Mouse (Mus musculus) embryonic facial prominence, embryonic 11.5 days (tissue): ENCODE measurements around the gene Gpr107. TPM values are rescaled to one million over a fixed set of nuclear protein-coding genes. Genes with fewer than 3 reads are reported as not detected.

Experiments
- ATAC-seq: fragments of 200-750 bp; cut with Nextera tagmentation; replicated peaks from 2 replicates; pipeline ENCODE4 v1.8.0; 2017; ENCODE audit warnings: low read depth; ENCODE audit not compliant: insufficient number of reproducible peaks, low FRiP score, low TSS enrichment
- DNase-seq: peaks from one replicate; pipeline ENCODE4 v3.0.0-alpha.2; 2015; ENCODE audit warnings: low spot score
- H3K27ac ChIP-seq: fragments of 300-500 bp; sonication (generic); replicated peaks from 2 replicates; pipeline ENCODE4 v1.5.1; 2014; ENCODE audit warnings: mild to moderate bottlenecking, low read depth, low read length, control low read depth
- H3K27me3 ChIP-seq: fragments of 300-500 bp; sonication (generic); 2 replicates; pipeline ENCODE4 v1.6.1; 2014; ENCODE audit warnings: mild to moderate bottlenecking, low read length, moderate library complexity, mixed read lengths; ENCODE audit not compliant: control insufficient read depth, insufficient read depth
- H3K36me3 ChIP-seq: fragments of 300-500 bp; sonication (generic); replicated peaks from 2 replicates; pipeline ENCODE4 v1.6.1; 2014; ENCODE audit warnings: low read depth, mild to moderate bottlenecking, low read length, moderate library complexity, mixed read lengths; ENCODE audit not compliant: control insufficient read depth, insufficient read depth
- H3K4me1 ChIP-seq: fragments of 300-500 bp; sonication (generic); 2 replicates; pipeline ENCODE4 v1.6.1; 2014; ENCODE audit warnings: low read length, mixed read lengths; ENCODE audit not compliant: control insufficient read depth, insufficient read depth
- H3K4me2 ChIP-seq: fragments of 300-500 bp; sonication (generic); 2 replicates; pipeline ENCODE4 v1.6.1; 2014; ENCODE audit warnings: low read depth, mild to moderate bottlenecking, control low read depth, low read length, moderate library complexity
- H3K4me3 ChIP-seq: fragments of 300-500 bp; sonication (generic); 2 replicates; pipeline ENCODE4 v1.5.1; 2014; ENCODE audit warnings: low read depth, low read length, control low read depth
- H3K9ac ChIP-seq: fragments of 300-500 bp; sonication (generic); replicated peaks from 2 replicates; pipeline ENCODE4 v1.6.1; 2014; ENCODE audit warnings: mild to moderate bottlenecking, control low read depth, low read length
- H3K9me3 ChIP-seq: fragments of 300-500 bp; sonication (generic); replicated peaks from 2 replicates; pipeline ENCODE4 v1.6.1; 2016; ENCODE audit warnings: mild to moderate bottlenecking, low read length, inconsistent platforms, mixed read lengths; ENCODE audit not compliant: control insufficient read depth
- WGBS: fragments of 180-500 bp; shearing (Covaris S2); extraction: QIAGEN DNeasy Blood & Tissue Kit; methylation state at CpG from one replicate; pipeline ENCODE4 v1.1.7; 2014; 5-methylcytosine and 5-hydroxymethylcytosine counted together
- polyA plus RNA-seq: library from polyadenylated mRNA; unstranded; fragments of >200 nt; fragmentation: Nextera tagmentation; extraction: Ambion mirVana; gene quantifications from 2 replicates; pipeline ENCODE4 v1.2.1, GENCODE M21; 2014

Gene Gpr107
- polyA plus RNA-seq, 1 experiment from 2014 or later: 23.1 TPM

DNA sequence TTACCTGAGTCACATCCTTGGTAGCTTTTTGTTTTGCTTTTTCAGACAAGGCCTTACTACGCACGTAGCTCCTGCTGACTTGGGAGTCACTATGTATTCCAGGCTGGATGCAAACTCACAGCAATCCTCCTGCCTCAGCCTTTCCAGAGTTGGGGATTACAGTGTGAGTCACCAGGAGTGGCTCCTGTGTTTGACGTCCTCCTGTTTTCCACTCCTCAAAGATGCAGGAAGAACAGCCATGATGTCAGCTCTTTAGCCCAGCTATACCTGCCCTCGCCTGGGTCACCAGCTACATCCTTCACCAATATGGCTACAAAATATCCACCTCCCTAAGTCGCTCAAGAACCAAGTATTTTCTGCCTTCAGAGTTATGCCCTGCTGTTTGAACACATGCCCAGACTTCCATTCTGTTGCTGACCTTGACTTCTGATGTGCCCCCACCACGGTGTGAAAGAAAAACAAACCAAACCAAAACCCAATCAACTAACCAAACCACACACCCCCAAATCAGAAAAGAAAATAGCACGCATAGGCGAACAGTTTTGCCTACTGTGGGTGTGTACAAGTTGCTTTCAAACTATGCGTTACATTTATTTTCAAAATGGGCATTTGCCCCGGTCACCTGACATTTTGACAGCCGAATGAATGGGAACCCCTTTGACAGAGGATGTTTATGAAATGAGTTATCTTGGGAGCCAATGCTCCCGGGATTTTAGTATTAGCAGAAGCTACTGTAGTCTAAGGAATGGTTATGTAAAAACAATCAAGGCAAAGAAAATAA lies 11.9 kb upstream of the Gpr107 start:
- WGBS: 83% methylated on average over 12 of the region's 12 CpGs
- DNase-seq: no peak
- Histone ChIP-seq H3K9ac (no peak overlapping the region), H3K27me3 (no peaks in the 10 kb centered on the region), H3K4me1 (no peaks in the 10 kb centered on the region; the same call in 1 of the 2 replicates), H3K9me3 (no peaks in the 10 kb centered on the region), H3K27ac (no peak overlapping the region), H3K4me3 (no peak overlapping the region), H3K36me3 (no peaks in the 10 kb centered on the region), H3K4me2 (peak overlapping the region; percentile 97; the same call in 1 of the 2 replicates)
- ATAC-seq: no peak

DNA sequence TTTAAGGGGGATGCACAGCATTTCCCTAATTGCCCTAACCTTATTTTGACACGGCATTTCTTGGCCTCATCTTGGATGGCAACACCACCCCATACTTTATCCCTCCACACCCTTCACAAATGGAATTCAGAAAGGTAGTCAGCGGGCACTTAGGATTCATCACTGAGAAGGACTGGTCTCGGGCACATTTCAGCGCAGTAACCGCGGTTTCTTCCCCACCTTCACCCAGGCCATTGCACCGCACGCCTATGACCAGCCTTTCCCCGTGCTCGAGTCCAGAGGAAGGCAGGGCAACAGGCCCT lies 11.4 kb upstream of the Gpr107 start:
- peak overlapping the region; percentile 88 for H3K9ac ChIP-seq
- H3K9me3 ChIP-seq: no peaks in the 10 kb centered on the region
- WGBS: 9% methylated on average over 10 of the region's 10 CpGs
- H3K4me1 ChIP-seq: no peaks in the 10 kb centered on the region; the same call in 1 of the 2 replicates
- H3K27me3 ChIP-seq: no peaks in the 10 kb centered on the region
- no peak for DNase-seq
- no peaks in the 10 kb centered on the region for H3K36me3 ChIP-seq
- no peak for ATAC-seq
- no peak overlapping the region for H3K27ac ChIP-seq
- H3K4me3 ChIP-seq: peak overlapping the region; percentile 89
- H3K4me2 ChIP-seq: peak overlapping the region; percentile 97

DNA sequence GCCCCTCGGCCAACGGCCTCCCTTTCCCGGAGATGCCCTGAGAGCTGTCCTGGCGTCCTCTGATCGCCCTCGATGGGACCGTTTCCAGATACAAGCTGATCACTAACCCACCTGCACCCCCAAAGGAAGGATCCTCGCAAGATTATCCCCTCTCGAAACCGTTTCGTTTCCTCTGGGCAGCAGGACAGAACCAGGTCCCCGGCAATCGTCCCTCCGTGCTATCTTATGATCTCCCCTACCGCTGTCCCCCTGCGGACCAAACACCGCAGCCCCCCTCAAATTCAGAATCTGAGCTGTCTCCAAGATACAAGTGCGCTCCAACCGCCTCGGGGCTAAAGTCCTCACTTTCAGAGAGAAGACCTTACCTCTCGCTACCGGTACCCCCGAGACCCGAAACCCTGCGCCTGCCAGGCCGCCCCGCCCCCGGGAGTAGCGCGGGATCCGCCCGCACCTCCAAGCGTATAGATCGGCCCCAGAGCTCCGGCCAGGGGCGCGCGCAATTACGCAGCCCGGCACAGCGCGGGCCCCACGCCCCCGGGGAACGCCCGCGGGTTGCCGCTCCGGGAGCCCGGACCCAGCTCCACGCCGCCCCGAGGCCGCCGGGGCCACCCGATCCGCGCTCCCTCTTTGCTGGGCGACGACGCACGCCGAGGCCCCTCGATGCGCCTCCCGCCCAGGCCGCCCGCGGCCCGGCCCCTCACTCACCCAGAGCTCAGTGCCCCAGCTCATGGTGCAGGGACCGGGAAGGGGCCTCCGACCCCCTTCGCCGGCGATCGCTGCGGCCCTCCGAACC lies 10.8 kb upstream of the Gpr107 start:
- Histone ChIP-seq H3K27ac (peak overlapping the region; percentile 38; the same call in 1 of the 2 replicates), H3K4me2 (peak overlapping the region; percentile 97)

DNA sequence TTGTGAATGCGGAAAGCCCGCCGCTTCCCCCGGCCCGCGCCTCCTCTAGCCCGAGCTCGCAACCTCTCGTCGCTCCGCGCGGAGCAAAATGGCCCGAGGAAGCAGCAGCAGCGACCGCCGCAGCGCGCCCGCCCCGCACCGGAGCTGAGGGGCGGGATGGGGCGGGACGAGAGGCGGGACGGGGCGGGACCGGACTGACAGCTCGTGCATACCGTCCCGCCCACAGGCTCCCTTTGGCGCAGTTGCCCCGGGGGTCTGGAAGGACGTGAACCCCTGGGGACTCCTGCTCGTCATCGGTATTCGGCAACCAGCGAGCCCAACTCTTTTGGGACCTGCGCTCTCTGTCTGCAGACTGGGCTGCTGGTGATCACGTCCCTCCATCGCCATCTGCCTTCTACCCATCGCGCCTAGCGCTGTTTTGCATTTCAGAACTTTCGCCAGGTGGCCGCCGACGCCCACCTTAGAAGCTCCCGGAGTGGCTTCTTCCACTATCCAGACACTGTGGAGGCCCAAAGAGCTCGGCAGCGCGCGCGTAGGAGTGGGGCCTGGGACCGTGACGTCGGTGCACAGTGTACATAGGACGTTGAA lies 10.2 kb upstream of the Gpr107 start, which contains the start of gene Fnbp1:
Gene Fnbp1, minus strand, starts transcription at position 142 of the 588 bp plus-strand sequence.
- Histone ChIP-seq H3K27ac (peak within 1 kb of the TSS; percentile 38; the same call in 1 of the 2 replicates), H3K4me2 (peak within 1 kb of the TSS; percentile 97), H3K4me3 (peak within 1 kb of the TSS; percentile 89), H3K36me3 (no peaks in the 10 kb centered on the region), H3K27me3 (no peaks in the 10 kb centered on the region), H3K9ac (peak within 1 kb of the TSS; percentile 88), H3K4me1 (no peaks in the 10 kb centered on the region; the same call in 1 of the 2 replicates), H3K9me3 (no peaks in the 10 kb centered on the region)
- DNase-seq (peak; percentile 90), ATAC-seq (peak; percentile 87)
- under 1% methylated on average over 58 of the region's 59 CpGs for WGBS

More for the DNA sequence above, 10.8 kb upstream of the Gpr107 start:
- peak overlapping the region; percentile 88 for H3K9ac ChIP-seq
- peak; percentile 36 for ATAC-seq
- DNase-seq: peak; percentile 36
- H3K4me3 ChIP-seq: peak overlapping the region; percentile 89
- H3K9me3 ChIP-seq: no peaks in the 10 kb centered on the region
- no peaks in the 10 kb centered on the region for H3K27me3 ChIP-seq
- WGBS: under 1% methylated on average over 64 of the region's 78 CpGs
- H3K36me3 ChIP-seq: no peaks in the 10 kb centered on the region
- no peaks in the 10 kb centered on the region; the same call in 1 of the 2 replicates for H3K4me1 ChIP-seq

DNA sequence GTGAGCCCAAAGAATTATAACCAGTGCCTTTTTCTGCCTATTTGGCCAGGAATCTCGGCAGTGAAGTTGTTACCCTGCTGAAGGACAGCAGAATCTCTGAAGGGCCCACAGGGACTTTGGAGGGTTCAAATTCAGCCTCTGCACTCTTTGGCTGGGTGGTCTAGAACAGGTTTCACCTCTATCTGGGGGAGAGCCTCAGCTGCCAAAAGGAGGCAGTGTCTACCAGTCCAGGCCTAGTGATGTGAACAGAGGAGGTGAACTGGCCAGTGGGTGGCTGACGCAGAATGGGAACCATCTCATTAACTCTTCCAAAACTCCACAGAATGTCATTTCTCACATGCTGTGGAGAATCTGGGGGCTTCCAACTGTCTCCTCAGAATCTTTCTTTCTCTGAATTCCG lies 9.6 kb upstream of the Gpr107 start:
- no peaks in the 10 kb centered on the region for H3K27me3 ChIP-seq
- no peaks in the 10 kb centered on the region for H3K36me3 ChIP-seq
- no peak overlapping the region for H3K9ac ChIP-seq
- ATAC-seq (no peak), DNase-seq (no peak)
- 35% methylated on average over 3 of the region's 3 CpGs for WGBS
- H3K4me2 ChIP-seq: peak overlapping the region; percentile 97
- no peak overlapping the region for H3K27ac ChIP-seq
- peak overlapping the region; percentile 89; the same call in 1 of the 2 replicates for H3K4me3 ChIP-seq
- H3K9me3 ChIP-seq: no peaks in the 10 kb centered on the region
- no peaks in the 10 kb centered on the region; the same call in 1 of the 2 replicates for H3K4me1 ChIP-seq

DNA sequence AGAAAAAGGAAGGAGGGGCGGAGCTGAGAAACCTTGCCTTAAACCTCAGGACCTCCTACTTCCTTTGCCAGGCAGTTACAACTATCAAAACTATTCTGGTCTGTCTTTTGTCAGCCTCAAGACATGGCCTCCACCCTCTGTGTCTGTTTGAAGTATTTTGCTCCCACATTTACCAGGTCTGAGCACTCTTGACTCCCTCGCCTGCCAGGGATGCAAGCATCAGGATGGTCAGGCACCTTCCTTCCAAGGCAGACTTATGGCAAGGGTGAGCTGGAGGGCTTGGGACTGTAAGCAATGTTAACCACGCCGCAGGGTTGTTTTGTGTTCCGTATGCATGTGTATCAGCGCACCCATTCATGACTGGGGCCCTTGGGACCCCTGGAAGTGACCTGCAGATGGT lies 8.8 kb upstream of the Gpr107 start:
- ATAC-seq: no peak
- no peaks in the 10 kb centered on the region for H3K27me3 ChIP-seq
- H3K4me3 ChIP-seq: no peak overlapping the region
- no peak overlapping the region for H3K4me2 ChIP-seq
- no peak overlapping the region for H3K9ac ChIP-seq
- no peaks in the 10 kb centered on the region; the same call in 1 of the 2 replicates for H3K4me1 ChIP-seq
- no peaks in the 10 kb centered on the region for H3K36me3 ChIP-seq
- no peaks in the 10 kb centered on the region for H3K9me3 ChIP-seq
- DNase-seq: no peak
- H3K27ac ChIP-seq: no peak overlapping the region
- whole genome bisulfite sequencing: 77% methylated on average over 6 of the region's 6 CpGs

DNA sequence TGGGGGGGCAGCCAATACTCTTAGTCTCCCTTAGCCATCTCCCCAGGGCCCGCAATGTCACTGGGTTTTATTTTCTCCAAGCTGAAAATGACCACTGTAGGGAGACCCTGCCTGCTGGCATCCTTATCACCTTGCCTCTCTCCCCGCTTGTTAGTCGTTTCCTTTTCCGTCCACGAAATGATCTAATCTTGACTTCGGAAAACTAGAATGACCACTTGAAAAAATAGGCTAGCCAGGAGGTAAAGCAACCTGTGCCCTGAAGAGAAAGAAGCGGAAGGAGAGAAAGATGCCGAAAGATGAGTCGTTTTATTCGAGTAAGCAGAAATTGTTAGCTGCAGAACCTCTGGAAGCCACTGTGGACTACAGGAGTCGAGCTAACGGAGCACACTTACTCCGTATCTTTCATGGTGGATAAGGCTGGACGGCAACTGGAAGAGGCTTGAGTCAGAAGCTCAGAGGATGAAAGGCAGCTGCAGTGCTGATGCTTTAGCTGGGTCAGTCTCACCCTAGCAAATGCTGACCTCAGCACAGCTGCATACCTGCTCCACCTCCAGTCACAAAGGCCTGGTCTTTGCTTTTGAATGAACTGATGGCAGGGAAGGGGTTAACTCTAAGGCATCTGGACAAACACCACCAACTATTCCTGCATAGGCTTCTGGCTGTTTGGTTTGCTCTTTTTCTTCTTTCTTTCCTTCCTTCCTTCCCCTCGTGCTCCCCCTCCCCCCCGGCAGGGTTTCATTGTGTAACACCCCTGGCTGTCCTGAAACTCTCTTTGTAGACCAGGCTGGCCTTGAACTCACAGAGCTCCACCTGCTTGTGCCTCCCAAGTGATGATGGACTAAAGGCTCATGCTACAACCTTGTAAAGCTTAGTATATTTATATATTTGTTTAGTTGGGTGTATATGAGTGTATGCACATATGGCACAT lies 8.1 kb upstream of the Gpr107 start:
- WGBS: 76% methylated on average over 16 of the region's 16 CpGs
- no peak for DNase-seq

More for the DNA sequence above, 8.1 kb upstream of the Gpr107 start:
- H3K4me3 ChIP-seq: no peak overlapping the region
- no peak overlapping the region for H3K9ac ChIP-seq
- H3K4me1 ChIP-seq: no peaks in the 10 kb centered on the region; the same call in 1 of the 2 replicates
- no peaks in the 10 kb centered on the region for H3K27me3 ChIP-seq
- no peaks in the 10 kb centered on the region for H3K9me3 ChIP-seq
- ATAC-seq: no peak
- no peaks in the 10 kb centered on the region for H3K36me3 ChIP-seq
- H3K27ac ChIP-seq: no peak overlapping the region
- H3K4me2 ChIP-seq: no peak overlapping the region
